Mouse (Mus musculus): ENCODE results near the gene Mthfd1.

DNA sequence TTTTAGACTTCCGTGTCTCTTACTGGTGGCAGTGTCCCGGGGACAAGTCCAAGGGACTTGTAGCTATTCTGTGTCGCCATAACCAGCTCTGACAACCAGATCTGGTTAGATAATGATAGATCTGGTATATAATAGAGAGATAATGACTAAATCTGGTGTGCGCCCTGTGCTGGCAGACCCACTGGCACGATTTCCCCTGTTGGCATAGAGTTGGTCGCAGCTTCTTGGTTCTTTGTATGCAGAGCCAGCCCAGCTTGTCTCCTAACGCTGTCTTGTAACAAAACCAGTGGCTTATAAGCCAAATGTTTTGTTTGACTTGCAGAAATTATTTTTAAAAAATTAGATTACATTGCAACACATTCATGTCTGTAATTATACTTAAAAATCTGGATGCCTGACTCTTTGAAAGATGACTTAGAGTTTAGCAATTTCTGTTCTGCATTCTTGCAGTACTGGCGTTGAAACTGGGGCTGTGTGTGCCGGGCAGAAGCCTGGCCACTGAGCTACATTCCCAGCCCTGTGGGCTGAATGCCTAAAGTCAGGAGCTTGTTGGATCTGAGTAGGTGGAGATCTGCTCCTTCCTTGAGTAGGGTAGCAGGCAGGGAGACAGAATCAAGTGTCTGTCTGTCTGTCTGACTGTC, 9.3 kb downstream of the Mthfd1 start:
- TF ChIP-seq EP300 (IDR thresholded peaks at IDR 0.05) (no peak), CTCF (IDR thresholded peaks at IDR 0.05) (no peak)

All from lung, postnatal 0 days (tissue).